Mouse (Mus musculus) Patski (cell line): Measurements from ENCODE around the gene Clcf1. TPM values are rescaled to one million over a fixed set of nuclear protein-coding genes. Genes with fewer than 3 reads are reported as not detected.

Experiments
- ATAC-seq: fragments of 100-300 bp; one replicate; pipeline ENCODE4 v1.8.0; 2021
- CTCF ChIA-PET: fragments of 350-600 bp; sonication (Branson Sonifier 250); formaldehyde crosslinking; loops from one replicate; lab custom pipeline; 2022; ENCODE audit warnings: inconsistent platforms; lab: Charles Lee
- POLR2A ChIA-PET: fragments of 350-600 bp; sonication (Branson Sonifier 250); formaldehyde crosslinking; loops from one replicate; lab custom pipeline; 2022; ENCODE audit warnings: antibody characterized with exemption, inconsistent platforms; lab: Charles Lee
- DNase-seq: peaks from one replicate; pipeline ENCODE4 v3.0.0-alpha.2; 2011; ENCODE audit warnings: low read depth, low spot score
- H3K27me3 ChIP-seq: fragments of 371-371 bp; one replicate; pipeline ENCODE4 v1.5.1; 2021
- CTCF ChIP-seq: fragments of 100-300 bp; IDR thresholded peaks from one replicate; pipeline ENCODE4 v1.5.1; 2021
- in situ Hi-C: fragments of 300-500 bp; cut with MboI; formaldehyde crosslinking; loops from 3 replicates; pipeline ENCODE4 v1.11.1; 2018; ENCODE audit warnings: low pct_unique_long_range_greater_than_20kb, mixed read lengths
- polyA plus RNA-seq: library from polyadenylated mRNA; unstranded; gene quantifications from one replicate; pipeline ENCODE4 v1.2.3, GENCODE M21; 2021

Gene Clcf1
- polyA plus RNA-seq = 122 TPM

- TF ChIP-seq CTCF = no peak
- peak; percentile 29 for ATAC-seq
- POLR2A ChIA-PET = interaction anchor here (0.6 to 16.4 kb wide), 11 partner anchors 9 to 117 kb away, joined by 3 to 199 read pairs (median 6); partner anchors contain the start of genes Cdk2ap2, Pold4, Ppp1ca and Rad9a
- CTCF ChIA-PET = interaction anchor here (17.4 kb wide), 1 partner anchor 12 kb away, joined by 396 read pairs; the partner anchor contains the start of gene Pold4
- H3K27me3 ChIP-seq = no peaks in the 10 kb centered on the region
- no peak for DNase-seq
- in situ Hi-C loops = no loop called here
Measured at GRCm38 (mm10) chr19:4214071-4214770, at the start of gene Clcf1, which contains the start of gene AC109138.7. Gene Clcf1, plus strand, starts transcription at chr19:4214238. Gene AC109138.7, plus strand, starts transcription at chr19:4214357.

GRCm38 (mm10) chr19:4164721-4165120 is 49.3 kb upstream of the Clcf1 start:
- in situ Hi-C loops = no loop called here
- no peaks in the 10 kb centered on the region for H3K27me3 ChIP-seq
- no peak for TF ChIP-seq CTCF
- POLR2A ChIA-PET = interaction anchor here (0.8 kb wide), 1 partner anchor 52 kb away, joined by 3 read pairs; no protein-coding TSS in a partner anchor
- DNase-seq (no peak), ATAC-seq (no peak)
- CTCF ChIA-PET = interaction anchor here (1.4 to 1.7 kb wide), 2 partner anchors 14 to 28 kb away, joined by 3 to 5 read pairs; partner anchors contain the start of gene Ppp1ca

- CTCF ChIA-PET = interaction anchor here (1.2 to 1.6 kb wide), 2 partner anchors 20 to 34 kb away, joined by 3 read pairs; partner anchors contain the start of gene Rad9a
- in situ Hi-C loops = no loop called here
- no peaks in the 10 kb centered on the region for H3K27me3 ChIP-seq
- POLR2A ChIA-PET = interaction anchor here (1.2 kb wide), 1 partner anchor 41 kb away, joined by 3 read pairs; no protein-coding TSS in a partner anchor
- ATAC-seq = no peak
- no peak for DNase-seq
- TF ChIP-seq CTCF = no peak
Measured at GRCm38 (mm10) chr19:4166678-4167476, 47.2 kb upstream of the Clcf1 start.

GRCm38 (mm10) chr19:4169378-4169784 is 44.7 kb upstream of the Clcf1 start:
- POLR2A ChIA-PET = interaction anchor here (0.6 to 3.3 kb wide), 11 partner anchors 10 to 279 kb away, joined by 3 to 22 read pairs (median 5); partner anchors contain the start of genes AC109138.7, Clcf1, Ppp1ca and Rad9a
- in situ Hi-C loops = no loop called here
- peak; percentile 91 for DNase-seq
- CTCF ChIA-PET = interaction anchor here (1.0 to 2.2 kb wide), 11 partner anchors 9 to 50 kb away, joined by 3 to 9 read pairs (median 5); partner anchors contain the start of genes Coro1b and Rad9a
- TF ChIP-seq CTCF = no peak
- ATAC-seq = peak; percentile 83
- H3K27me3 ChIP-seq = no peaks in the 10 kb centered on the region

- no peaks in the 10 kb centered on the region for H3K27me3 ChIP-seq
- POLR2A ChIA-PET = interaction anchor here (1.0 to 3.3 kb wide), 13 partner anchors 10 to 60 kb away, joined by 3 to 22 read pairs (median 5); partner anchors contain the start of genes AC109138.7, Clcf1, Ppp1ca and Rad9a
- CTCF ChIA-PET = interaction anchor here (1.0 to 2.2 kb wide), 13 partner anchors 8 to 61 kb away, joined by 3 to 9 read pairs (median 5); partner anchors contain the start of genes Coro1b and Rad9a
- in situ Hi-C loops = no loop called here
- no peak for TF ChIP-seq CTCF
- DNase-seq = no peak
- no peak for ATAC-seq
Measured at GRCm38 (mm10) chr19:4169810-4170209, 44.2 kb upstream of the Clcf1 start.

- DNase-seq = no peak
- ChIA-PET CTCF (interaction anchor here (1.0 to 2.2 kb wide), 7 partner anchors 11 to 60 kb away, joined by 3 to 9 read pairs (median 6); partner anchors contain the start of gene Rad9a), POLR2A (interaction anchor here (0.8 to 3.3 kb wide), 16 partner anchors 11 to 59 kb away, joined by 3 to 22 read pairs (median 4); partner anchors contain the start of genes AC109138.7, Clcf1, Ppp1ca and Rad9a)
- no peaks in the 10 kb centered on the region for H3K27me3 ChIP-seq
- in situ Hi-C loops = no loop called here
- no peak for ATAC-seq
- no peak for TF ChIP-seq CTCF
Measured at GRCm38 (mm10) chr19:4170723-4171392, 43.2 kb upstream of the Clcf1 start.

- CTCF ChIA-PET = interaction anchor here (1.2 to 2.2 kb wide), 4 partner anchors 10 to 57 kb away, joined by 4 to 8 read pairs (median 6); partner anchors contain the start of genes Ppp1ca, Rad9a and Tbc1d10c
- no peak for TF ChIP-seq CTCF
- ATAC-seq = peak; percentile 16
- peak; percentile 58 for DNase-seq
- POLR2A ChIA-PET = interaction anchor here (0.8 to 3.3 kb wide), 8 partner anchors 11 to 46 kb away, joined by 3 to 22 read pairs (median 4); partner anchors contain the start of genes AC109138.7, Clcf1, Ppp1ca and Rad9a
- no peaks in the 10 kb centered on the region for H3K27me3 ChIP-seq
- in situ Hi-C loops = no loop called here
Measured at GRCm38 (mm10) chr19:4171393-4172290, 42.4 kb upstream of the Clcf1 start.

- ATAC-seq (no peak), DNase-seq (no peak)
- in situ Hi-C loops = no loop called here
- POLR2A ChIA-PET = interaction anchor here (0.7 kb wide), 1 partner anchor 135 kb away, joined by 4 read pairs; no protein-coding TSS in a partner anchor
- no peaks in the 10 kb centered on the region for H3K27me3 ChIP-seq
- TF ChIP-seq CTCF = no peak
- CTCF ChIA-PET = interaction anchor here (2.0 to 2.2 kb wide), 2 partner anchors 9 to 19 kb away, joined by 6 to 8 read pairs; partner anchors contain the start of genes Ppp1ca and Tbc1d10c
Measured at GRCm38 (mm10) chr19:4172925-4173324, 41.1 kb upstream of the Clcf1 start.
